Mouse (Mus musculus) neural tube, embryonic 10.5 days (tissue): ENCODE measurements around the gene Klhdc1.

ENCODE experiments used
- DNase-seq: peaks from one replicate; pipeline ENCODE4 v3.0.0-alpha.2; 2017; ENCODE audit warnings: low spot score; ENCODE audit errors: extremely low spot score

The Klhdc1 gene

GRCm38 (mm10) chr12:69295651-69296050 lies 54.7 kb downstream of the Klhdc1 start:
- DNase-seq, result no peak

DNA sequence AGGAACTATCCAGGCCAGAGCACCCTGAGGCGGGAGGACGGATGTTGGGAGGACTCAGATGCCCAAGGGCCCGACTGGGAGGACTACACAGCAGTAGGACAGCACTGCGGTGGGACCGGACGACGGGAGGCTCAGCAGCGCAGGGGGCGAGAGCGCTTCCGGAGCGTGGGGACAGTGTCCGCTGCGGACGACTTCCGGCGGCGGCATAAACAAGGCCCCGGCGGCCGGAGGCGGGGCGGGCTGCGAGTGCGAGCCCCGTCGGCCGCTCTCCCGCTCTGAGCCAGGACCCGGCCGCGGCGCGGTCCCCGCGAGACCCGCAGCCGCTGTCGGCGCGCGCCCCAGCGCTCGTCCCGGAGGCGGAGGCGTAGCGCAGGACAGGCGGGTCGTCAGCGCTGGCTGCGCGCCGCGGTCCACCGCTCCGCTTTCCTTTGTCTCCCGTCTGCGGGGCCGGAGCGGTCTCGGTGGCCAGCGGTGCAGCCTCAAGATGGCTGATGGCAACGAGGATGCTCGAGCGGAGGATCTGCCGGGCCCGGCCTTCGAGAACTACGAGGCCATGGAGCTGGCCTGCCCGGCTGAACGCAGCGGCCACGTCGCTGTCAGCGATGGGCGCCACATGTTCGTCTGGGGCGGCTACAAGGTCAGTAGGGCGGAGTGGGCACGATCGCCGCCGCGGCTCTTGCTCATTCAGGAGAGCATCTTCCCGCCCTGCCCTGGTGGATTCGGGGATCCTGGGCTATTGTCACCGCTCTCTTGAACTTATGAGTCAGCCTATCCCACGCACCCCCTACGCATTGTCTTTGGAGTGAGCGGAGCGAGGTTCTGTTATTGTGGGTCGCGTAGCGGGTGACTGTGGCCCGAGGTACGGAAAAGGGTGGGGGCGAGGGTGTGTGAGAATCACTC lies 55.8 kb downstream of the Klhdc1 start, which contains the start of gene Klhdc2:
Gene Klhdc2, plus strand, starts transcription at position 171 of the 900 bp plus-strand sequence.
- peak; percentile 90 for DNase-seq

- no peak for DNase-seq
Observed at GRCm38 (mm10) chr12:69297411-69298150, 56.6 kb downstream of the Klhdc1 start.

DNA sequence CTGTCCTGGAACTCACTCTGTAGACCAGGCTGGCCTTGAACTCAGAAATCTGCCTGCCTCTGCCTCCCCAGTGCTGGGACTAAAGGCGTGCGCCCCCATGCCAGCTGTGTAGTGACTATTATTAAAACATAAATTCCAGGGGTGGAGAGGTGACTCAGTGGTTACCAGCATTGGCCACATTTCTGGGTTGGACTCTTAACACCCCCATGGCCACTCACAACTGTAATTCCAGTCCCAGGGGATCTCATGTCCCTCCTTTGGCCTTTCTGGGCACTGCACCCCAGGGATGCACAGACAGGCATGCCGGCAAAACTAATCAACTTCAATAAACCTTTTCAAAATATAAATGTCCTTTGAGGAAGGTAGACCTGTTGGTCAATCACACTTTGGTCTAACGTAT lies 57.3 kb downstream of the Klhdc1 start:
- DNase-seq, result no peak

DNA sequence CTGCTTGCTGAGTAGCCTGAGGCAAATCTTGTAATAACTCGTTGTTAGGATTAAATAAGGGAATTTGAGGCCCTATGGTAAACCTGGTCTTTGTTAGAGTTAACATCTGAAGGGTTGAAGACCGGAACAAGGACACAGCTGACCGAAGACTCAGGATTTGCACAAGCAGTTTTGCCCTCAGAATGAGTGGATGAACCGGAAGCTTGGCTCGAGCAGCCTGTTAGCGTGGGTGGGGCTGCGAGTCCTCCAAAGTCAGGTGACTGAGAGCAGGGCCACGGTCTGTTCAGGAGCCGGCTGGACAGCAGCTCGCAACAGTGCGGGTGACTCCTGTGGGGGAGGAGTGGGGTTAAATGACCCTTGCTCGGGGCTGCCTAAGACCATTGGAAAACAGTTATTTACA lies 58.3 kb downstream of the Klhdc1 start:
- no peak for DNase-seq

DNA sequence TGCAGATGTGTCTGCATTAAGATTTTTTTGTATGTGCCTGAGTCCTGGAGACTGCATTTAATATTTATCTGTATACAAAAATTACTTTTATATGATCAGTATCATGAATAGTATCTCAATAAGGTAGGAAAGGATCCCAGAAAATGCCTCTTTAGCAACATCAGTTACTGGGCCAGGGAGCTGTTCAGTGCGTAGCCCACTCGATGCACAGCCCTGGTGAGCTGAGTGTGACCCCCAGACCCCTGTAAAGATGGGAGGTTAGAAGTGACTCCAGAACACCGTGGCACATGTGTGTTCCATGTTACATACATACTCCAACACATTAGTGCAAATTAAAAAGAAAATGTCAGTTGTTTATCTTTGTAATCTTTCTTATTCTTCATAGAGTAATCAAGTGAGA lies 58.9 kb downstream of the Klhdc1 start:
- DNase-seq, result no peak

- no peak for DNase-seq
Observed at GRCm38 (mm10) chr12:69300391-69300790, 59.4 kb downstream of the Klhdc1 start.

DNA sequence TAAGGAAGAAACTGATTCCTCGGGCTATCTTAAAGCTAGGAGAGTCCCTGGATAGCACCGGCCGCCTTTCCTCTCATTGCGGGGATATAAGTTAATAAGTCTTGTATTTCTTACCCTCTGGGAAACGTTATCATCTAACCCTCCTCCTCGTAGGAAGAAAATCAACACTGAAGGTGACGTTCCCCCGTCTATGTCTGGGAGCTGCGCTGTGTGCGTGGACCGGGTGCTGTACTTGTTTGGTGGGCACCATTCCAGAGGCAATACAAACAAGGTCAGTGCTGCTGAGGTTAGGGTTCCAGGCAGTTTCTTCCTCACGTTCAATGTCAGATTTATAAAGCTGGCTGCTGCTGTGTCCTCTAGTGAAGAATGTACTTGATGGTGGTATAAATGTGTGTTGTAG lies 61.2 kb downstream of the Klhdc1 start:
- DNase-seq, result no peak

- DNase-seq, result no peak
Observed at GRCm38 (mm10) chr12:69304051-69304450, 63.1 kb downstream of the Klhdc1 start.

DNA sequence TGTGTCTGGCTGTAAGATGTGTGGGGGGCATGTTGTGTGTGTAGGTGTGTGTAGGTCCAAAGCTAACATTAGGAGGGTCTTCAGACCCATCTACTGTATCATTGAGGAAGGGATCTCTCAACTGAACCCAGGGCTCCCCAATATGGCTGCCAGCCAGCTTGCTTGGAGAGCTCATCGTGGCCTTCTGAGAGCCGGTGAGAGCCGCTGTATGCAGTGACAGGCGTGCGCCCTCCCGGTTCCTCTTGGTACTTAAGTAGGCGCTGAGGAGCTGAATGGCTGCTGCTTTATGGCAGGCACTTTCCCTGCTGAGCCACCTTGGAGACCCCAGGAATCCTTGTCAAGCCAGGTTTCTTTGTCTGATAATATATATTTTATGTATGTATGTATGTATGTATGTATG lies 65.4 kb downstream of the Klhdc1 start:
- DNase-seq, result no peak

DNA sequence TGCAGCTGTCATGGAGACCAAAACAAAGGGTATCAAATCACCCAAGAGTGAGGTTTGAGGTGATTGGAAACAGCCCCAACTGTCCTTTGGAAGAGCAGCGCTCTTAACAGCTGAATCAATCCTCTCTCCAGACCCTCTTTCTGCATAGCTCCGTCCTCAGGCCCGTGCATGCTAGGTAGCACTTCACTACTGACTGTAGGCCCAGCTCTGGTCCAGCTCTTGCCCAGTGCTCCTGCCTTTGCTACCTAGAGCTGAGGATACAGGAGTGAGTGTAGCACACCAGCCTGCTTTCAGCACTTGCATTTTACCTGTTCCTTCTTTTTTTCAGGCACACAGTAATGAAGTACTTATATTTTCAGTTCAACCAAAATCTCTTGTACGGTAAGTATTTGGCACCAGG lies 68.7 kb downstream of the Klhdc1 start:
- no peak for DNase-seq

GRCm38 (mm10) chr12:69318431-69318830 lies 77.5 kb downstream of the Klhdc1 start:
- no peak for DNase-seq

GRCm38 (mm10) chr12:69331187-69331586 lies 90.2 kb downstream of the Klhdc1 start:
- DNase-seq, result no peak

DNA sequence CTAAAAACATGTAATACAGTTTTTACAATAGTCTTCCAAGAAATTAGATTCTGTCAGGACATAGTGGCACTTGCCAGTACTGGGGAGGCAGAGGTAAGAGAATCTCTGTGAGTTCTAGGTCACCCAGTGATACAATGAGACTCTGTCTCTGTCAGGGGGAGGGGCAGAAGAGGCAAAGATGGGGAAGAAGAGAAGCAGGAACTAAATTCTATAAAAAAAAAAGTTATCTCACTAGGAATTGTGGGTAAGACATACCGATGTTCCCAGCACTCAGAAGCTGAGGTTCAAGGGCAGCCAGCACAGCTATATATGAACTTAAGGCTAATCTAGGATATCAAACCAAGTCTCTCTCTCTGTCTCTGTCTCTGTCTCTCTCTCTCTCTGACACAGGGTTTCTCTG lies 91.2 kb downstream of the Klhdc1 start:
- DNase-seq, result no peak

GRCm38 (mm10) chr12:69333547-69333946 lies 92.6 kb downstream of the Klhdc1 start:
- DNase-seq, result no peak
